Mouse (Mus musculus) macrophage (primary cell): ENCODE measurements around the gene Capn10. TPM values are rescaled to one million over a fixed set of nuclear protein-coding genes. Genes with fewer than 3 reads are reported as not detected.

Experiments used
- H3K27ac ChIP-seq: fragments of 350-480 bp; formaldehyde crosslinking; 2 replicates; pipeline ENCODE4 v1.9.0; 2021
- H3K36me3 ChIP-seq: fragments of 350-480 bp; formaldehyde crosslinking; 2 replicates; pipeline ENCODE4 v1.9.0; 2021; ENCODE audit errors: inconsistent target
- H3K4me3 ChIP-seq: fragments of 350-480 bp; formaldehyde crosslinking; 2 replicates; pipeline ENCODE4 v1.9.0; 2021; ENCODE audit errors: inconsistent target
- H3K79me2 ChIP-seq: fragments of 350-480 bp; formaldehyde crosslinking; 2 replicates; pipeline ENCODE4 v1.9.0; 2021; ENCODE audit errors: inconsistent target
- WGBS: methylation state at CpG from one replicate; pipeline ENCODE4 v1.1.7; 2026; ENCODE audit warnings: inconsistent platforms; ENCODE audit not compliant: missing documents; 5-methylcytosine and 5-hydroxymethylcytosine counted together
- polyA plus RNA-seq: library from polyadenylated mRNA; stranded (reverse); fragments of 250-400 nt; gene quantifications from 3 replicates; pipeline ENCODE4 v1.2.4, GENCODE M21; 2018; ENCODE audit warnings: inconsistent platforms
- total RNA-seq, 78 experiments: library from RNA; depleted of rRNA; stranded (reverse); fragments of 250-400 nt; gene quantifications; 1 replicate in 9 of 78; 2 replicates in 24 of 78; 3 replicates in 43 of 78; 4 replicates in 2 of 78; pipeline ENCODE4 v1.2.4; 2018; ENCODE audit warnings: inconsistent platforms in 56 of 78

The Capn10 gene
- 10 to 100 TPM in 17 of 26 experiments, 1 to 10 TPM in 9; 3.0 to 54.3 (median 18.8) TPM for total RNA-seq (2018; cell fraction: chromatin; rRNA removed)
- 10 to 100 TPM in 3 of 26 experiments, 1 to 10 TPM in 23; 2.8 to 11.1 (median 8.5) TPM for total RNA-seq (2018; cell fraction: cytosol; rRNA removed)
- 10 to 100 TPM in 14 of 26 experiments, 1 to 10 TPM in 12; 1.4 to 26.2 (median 12.1) TPM for total RNA-seq (2018; cell fraction: nucleus; rRNA removed)
- polyA plus RNA-seq, result 2.8 to 9.3 TPM (median 7.1 TPM) in 3 replicates

GRCm38 (mm10) chr1:92934182-92934827, at the start of gene Capn10:
Gene Capn10 (plus strand): TSS chr1:92934376.
- Histone ChIP-seq H3K4me3 (peak within 1 kb of the TSS; percentile 65), H3K79me2 (peaks cover 23% of the 10 kb centered on the region; the same call in 1 of the 2 replicates), H3K27ac (peak within 1 kb of the TSS; percentile 93), H3K36me3 (peaks cover 5% of the 10 kb centered on the region; the same call in 1 of the 2 replicates)
- WGBS, result under 1% methylated on average over 45 of the region's 45 CpGs

GRCm38 (mm10) chr1:92888901-92889655, 45.1 kb upstream of the Capn10 start:
- Histone ChIP-seq H3K27ac (no peak overlapping the region), H3K4me3 (no peak overlapping the region), H3K36me3 (no peaks in the 10 kb centered on the region), H3K79me2 (no peaks in the 10 kb centered on the region)
- WGBS, result 85% methylated on average over 7 of the region's 7 CpGs

- no peak overlapping the region for H3K27ac ChIP-seq
- no peaks in the 10 kb centered on the region for H3K79me2 ChIP-seq
- H3K36me3 ChIP-seq, result no peaks in the 10 kb centered on the region
- H3K4me3 ChIP-seq, result no peak overlapping the region
- 79% methylated on average over 3 of the region's 3 CpGs for WGBS
These were observed 41.4 kb upstream of the Capn10 start for GRCm38 (mm10) chr1:92892791-92893190.

- no peak overlapping the region for H3K4me3 ChIP-seq
- 79% methylated on average over 3 of the region's 3 CpGs for whole genome bisulfite sequencing
- H3K27ac ChIP-seq, result no peak overlapping the region
- no peaks in the 10 kb centered on the region for H3K79me2 ChIP-seq
- no peaks in the 10 kb centered on the region for H3K36me3 ChIP-seq
These were observed 40.3 kb upstream of the Capn10 start for GRCm38 (mm10) chr1:92893896-92894295.

GRCm38 (mm10) chr1:92895089-92895488, 39.1 kb upstream of the Capn10 start:
- Histone ChIP-seq H3K4me3 (no peak overlapping the region), H3K36me3 (no peaks in the 10 kb centered on the region), H3K27ac (no peak overlapping the region), H3K79me2 (no peaks in the 10 kb centered on the region)
- WGBS, result 27% methylated on average over 3 of the region's 3 CpGs

- WGBS, result 27% methylated on average over 13 of the region's 15 CpGs
- H3K27ac ChIP-seq, result no peak within 1 kb of the TSS
- no peaks in the 10 kb centered on the region for H3K79me2 ChIP-seq
- H3K4me3 ChIP-seq, result no peak within 1 kb of the TSS
- H3K36me3 ChIP-seq, result no peaks in the 10 kb centered on the region
These were observed 31.4 kb upstream of the Capn10 start, which contains the start of gene Ankmy1 for GRCm38 (mm10) chr1:92902786-92903185. Gene Ankmy1 (minus strand): TSS chr1:92902906.

- H3K36me3 ChIP-seq, result no peaks in the 10 kb centered on the region
- 70% methylated on average over 4 of the region's 4 CpGs for WGBS
- H3K27ac ChIP-seq, result no peak overlapping the region
- H3K4me3 ChIP-seq, result no peak overlapping the region
- no peaks in the 10 kb centered on the region for H3K79me2 ChIP-seq
These were observed 30.5 kb upstream of the Capn10 start for GRCm38 (mm10) chr1:92903627-92904026.

- no peak overlapping the region; the same call in 1 of the 2 replicates for H3K4me3 ChIP-seq
- H3K79me2 ChIP-seq, result peaks cover 14% of the 10 kb centered on the region; the same call in 1 of the 2 replicates
- H3K27ac ChIP-seq, result no peak overlapping the region
- H3K36me3 ChIP-seq, result no peaks in the 10 kb centered on the region
- 88% methylated on average over 2 of the region's 2 CpGs for WGBS
These were observed 28.4 kb upstream of the Capn10 start for GRCm38 (mm10) chr1:92905703-92906310.

- Histone ChIP-seq H3K79me2 (peaks cover 23% of the 10 kb centered on the region), H3K4me3 (peak within 1 kb of the TSS; percentile 40), H3K27ac (peak within 1 kb of the TSS; percentile 25), H3K36me3 (no peaks in the 10 kb centered on the region)
- under 1% methylated on average over 81 of the region's 81 CpGs for WGBS
These were observed 27.2 kb upstream of the Capn10 start, which contains the start of gene Dusp28 for GRCm38 (mm10) chr1:92906779-92907631. Gene Dusp28 (plus strand): TSS chr1:92906981.

- H3K27ac ChIP-seq, result peak overlapping the region; percentile 25
- 57% methylated on average over 20 of the region's 20 CpGs for WGBS
These were observed 26.4 kb upstream of the Capn10 start for GRCm38 (mm10) chr1:92907632-92908360.

GRCm38 (mm10) chr1:92908664-92909063, 25.5 kb upstream of the Capn10 start:
- H3K27ac ChIP-seq, result no peak overlapping the region
- H3K79me2 ChIP-seq, result peaks cover 39% of the 10 kb centered on the region
- WGBS, result 100% methylated on average over 3 of the region's 3 CpGs
- H3K36me3 ChIP-seq, result no peaks in the 10 kb centered on the region
- H3K4me3 ChIP-seq, result no peak overlapping the region

More at GRCm38 (mm10) chr1:92907632-92908360, 26.4 kb upstream of the Capn10 start:
- H3K79me2 ChIP-seq, result peaks cover 31% of the 10 kb centered on the region
- no peaks in the 10 kb centered on the region for H3K36me3 ChIP-seq
- H3K4me3 ChIP-seq, result peak overlapping the region; percentile 40

- Histone ChIP-seq H3K4me3 (no peak overlapping the region), H3K27ac (no peak overlapping the region), H3K79me2 (peaks cover 43% of the 10 kb centered on the region), H3K36me3 (peaks cover 3% of the 10 kb centered on the region; the same call in 1 of the 2 replicates)
- 89% methylated on average over 4 of the region's 4 CpGs for WGBS
These were observed 25.1 kb upstream of the Capn10 start for GRCm38 (mm10) chr1:92909068-92909467.

- WGBS, result 1% methylated on average over 45 of the region's 57 CpGs
- H3K27ac ChIP-seq, result no peak within 1 kb of the TSS
- peak within 1 kb of the TSS; percentile 49 for H3K4me3 ChIP-seq
- H3K36me3 ChIP-seq, result peaks cover 16% of the 10 kb centered on the region; the same call in 1 of the 2 replicates
- peaks cover 51% of the 10 kb centered on the region for H3K79me2 ChIP-seq
These were observed 23.8 kb upstream of the Capn10 start, which contains the start of gene Rnpepl1 for GRCm38 (mm10) chr1:92910239-92910885. Gene Rnpepl1 (plus strand): TSS chr1:92910783.
